Mouse (Mus musculus) lung, postnatal 10 days (tissue): ENCODE data around the gene Magi2.
"Not testable (repeated sequence)": the region's sequence is repeated elsewhere in the genome, so short reads cannot be mapped to it uniquely, and the experiment has no call there.

Experiments
- DNase-seq: peaks from one replicate; pipeline ENCODE4 v3.0.0; 2021

Magi2 gene

DNA sequence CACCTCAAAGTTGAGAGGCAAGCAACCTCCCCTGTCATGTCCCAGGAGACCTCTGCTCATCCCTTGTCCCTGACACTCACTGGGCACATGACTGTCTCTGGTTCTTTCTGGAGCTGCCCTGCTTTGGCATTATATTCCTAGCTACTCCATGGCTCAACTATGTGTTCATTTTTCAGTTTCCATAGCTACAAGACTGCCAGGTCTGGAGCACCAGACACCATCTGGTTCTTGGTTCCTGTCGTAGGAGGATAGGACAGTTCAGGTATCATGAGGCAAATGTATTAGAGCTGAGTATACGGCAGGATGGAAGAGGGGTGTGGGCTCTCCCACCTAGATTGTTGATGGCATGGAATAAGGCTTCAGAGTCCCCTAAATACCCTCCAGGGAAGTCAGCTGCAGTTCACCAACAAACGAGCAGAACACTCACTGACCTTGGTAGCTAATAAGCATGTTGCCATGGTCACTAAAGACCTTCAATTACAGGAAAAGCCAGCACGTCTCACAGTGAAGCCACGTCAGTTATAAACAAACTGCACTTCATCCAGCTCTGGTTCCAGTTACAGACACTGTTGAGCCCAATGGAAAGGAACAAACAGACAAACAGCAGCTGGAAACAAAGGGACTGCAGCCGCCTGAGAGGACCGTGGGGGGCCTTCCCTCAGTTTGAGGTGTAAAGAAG lies 1449.5 kb downstream of the Magi2 start:
- no peak for DNase-seq

DNA sequence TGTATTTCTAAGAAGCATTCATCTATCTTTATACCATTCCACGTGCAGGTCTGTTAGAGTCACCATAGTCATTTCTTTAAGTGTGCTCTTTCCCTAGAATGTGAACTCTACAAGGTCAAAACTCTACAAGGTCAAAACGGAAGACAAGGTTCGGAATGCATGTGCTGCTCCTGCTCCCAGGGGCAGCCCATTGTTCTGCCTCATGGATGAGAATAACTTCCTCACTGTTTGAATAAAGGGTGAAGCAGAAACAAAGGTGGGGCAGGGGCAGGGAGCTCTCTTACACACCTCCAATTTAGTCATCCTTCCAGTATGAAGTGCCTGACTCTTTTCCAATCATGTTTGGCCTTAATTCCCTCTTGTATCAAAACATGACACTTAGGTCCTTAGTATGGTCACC lies 1450.4 kb downstream of the Magi2 start:
- no peak for DNase-seq

DNA sequence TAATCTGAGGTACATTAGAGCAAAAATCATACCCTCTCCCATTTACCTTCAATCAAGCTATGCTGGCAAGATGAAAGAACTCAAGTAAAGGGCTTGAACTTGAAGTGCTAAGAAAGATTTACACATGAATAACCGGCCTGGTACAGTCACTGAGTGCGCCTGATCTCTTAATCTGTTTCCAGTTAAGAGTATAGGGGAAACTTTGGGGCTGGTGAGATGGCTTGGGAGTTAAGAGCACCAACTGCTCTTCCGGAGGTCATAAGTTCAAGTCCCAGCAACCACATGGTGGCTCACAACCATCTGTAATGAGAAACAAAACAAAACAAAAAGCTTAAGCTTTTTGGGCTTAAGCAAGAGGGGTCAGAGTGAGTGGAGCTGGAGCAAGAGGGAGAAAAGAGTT lies 1451.7 kb downstream of the Magi2 start:
- DNase-seq = no peak

DNA sequence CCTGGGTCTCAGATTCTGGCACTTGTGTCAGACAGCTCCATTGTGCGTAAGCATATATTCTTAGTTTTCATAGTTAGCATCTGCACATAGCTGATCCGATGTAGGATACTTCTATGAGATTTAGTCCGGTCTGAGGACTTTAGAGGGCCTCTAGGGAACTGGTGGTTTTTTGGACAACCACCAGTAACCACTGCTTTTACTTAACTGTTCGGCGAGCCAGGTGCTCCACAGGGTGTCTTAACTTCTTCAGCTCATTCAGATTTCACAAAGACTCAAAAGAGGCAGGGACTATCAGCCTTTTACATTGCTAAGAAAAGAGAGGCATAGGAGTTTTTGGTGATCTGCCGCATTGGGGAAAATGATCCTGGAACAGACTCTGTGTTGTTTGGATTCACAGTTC lies 1453.1 kb downstream of the Magi2 start:
- DNase-seq = no peak

DNA sequence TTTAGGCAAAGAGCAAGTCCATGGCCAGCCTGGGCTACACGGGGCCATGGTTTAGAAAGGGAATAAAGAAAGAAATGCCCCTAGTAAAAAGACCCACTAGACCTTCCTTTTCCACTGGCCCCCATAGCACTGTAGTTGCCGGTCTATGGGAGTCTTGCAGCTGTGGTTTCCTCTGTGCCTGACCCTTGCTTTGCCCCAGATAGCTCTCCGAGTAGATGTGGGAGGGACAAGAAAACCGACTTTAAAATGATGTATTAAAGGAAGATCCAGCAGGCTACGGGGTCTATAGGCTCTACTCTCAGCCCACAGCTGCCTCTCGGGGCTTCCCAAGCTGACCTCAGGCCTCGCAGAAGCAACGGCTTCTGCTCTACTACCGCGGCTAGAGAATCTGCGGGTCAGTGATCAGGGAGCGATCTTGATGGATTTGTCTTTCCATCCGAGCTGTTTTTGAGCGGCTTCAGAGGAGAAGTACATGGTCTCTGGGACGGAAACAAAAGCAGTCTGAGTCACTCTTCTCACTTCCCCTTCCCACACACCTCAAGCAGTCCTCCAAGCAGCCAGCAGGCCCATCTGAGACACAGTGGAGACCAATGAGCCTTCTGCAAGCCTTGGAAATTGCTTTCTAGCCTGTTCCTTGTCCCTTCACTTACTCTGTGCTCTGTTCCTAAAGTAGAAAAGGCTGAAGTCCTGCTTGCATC lies 1454.1 kb downstream of the Magi2 start:
- DNase-seq = peak; percentile 6

DNA sequence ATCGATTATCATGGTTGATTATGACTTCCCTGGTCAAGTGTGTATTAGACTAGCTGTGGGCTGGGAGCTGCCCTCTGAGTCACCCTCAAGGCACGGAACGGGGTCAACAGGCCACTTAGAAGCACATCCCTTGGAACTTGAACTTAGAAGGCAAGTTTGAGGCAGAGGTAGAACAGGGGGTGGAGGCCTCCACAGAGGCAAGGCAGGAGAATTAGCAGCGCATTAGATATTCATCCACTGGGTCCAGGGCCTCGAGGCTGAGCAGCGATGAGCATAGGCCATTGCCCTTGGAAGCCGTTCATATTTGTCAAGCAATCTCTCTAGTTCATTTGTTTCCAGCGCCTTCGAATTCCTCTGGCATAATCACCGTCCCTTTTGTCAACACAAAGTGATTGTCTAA lies 1454.8 kb downstream of the Magi2 start:
- no peak for DNase-seq

DNA sequence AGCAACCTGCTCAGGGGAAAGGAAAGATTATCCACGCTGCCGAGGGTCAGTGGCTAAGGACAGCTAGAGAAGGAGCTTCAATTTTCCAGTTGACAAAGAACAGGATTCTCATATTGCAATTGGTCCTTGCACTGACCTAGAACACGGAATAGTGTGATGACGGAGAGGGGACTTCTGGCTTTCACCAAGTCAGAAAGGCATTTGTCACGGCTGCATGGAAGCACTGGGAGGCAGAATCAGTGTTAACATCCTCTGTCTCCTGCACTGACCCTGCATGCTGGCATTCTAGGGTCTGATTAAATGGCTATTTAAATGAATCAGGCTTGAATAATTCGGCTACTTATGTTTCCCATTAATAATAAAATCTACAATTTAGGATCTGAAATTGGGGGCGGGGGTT lies 1455.4 kb downstream of the Magi2 start:
- no peak for DNase-seq

DNA sequence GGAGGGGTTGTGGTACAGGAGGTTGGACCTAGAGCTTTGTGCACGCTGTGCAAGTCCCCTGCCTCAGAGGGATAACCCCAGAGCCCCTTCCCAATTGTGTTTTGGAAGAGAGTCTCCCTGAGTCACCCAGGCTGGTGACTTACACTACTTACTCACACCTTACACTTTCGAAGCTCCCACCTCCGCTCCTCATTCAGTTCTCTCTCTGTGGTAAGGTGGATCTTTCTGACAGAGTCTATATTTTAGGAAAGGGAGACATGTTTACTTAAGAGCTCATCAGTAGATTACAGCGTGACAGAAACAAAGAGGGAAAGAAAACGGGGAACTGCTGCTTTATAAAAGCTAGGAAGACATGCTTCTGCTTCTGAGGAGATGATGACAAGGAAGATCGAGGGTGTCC lies 1457.3 kb downstream of the Magi2 start:
- DNase-seq = no peak

DNA sequence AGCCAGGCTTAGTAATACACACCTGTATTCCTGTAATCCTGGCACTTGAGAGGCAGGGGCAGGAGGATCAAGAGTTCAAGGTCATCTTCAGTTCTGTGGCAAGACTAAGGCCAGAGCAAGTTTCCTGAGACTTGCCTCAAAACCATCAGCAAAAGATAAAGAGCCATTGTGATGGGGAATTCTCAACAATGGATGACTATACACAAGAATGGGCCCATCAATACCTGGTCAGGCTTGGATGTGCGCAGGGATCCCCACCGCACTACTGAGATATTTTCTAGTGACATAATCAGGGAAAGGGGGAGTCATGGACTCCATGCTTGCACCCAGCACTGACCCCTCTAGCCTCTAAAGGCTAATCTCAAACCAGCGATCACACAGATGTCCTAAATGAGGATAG lies 1465.4 kb downstream of the Magi2 start:
- no peak for DNase-seq

DNA sequence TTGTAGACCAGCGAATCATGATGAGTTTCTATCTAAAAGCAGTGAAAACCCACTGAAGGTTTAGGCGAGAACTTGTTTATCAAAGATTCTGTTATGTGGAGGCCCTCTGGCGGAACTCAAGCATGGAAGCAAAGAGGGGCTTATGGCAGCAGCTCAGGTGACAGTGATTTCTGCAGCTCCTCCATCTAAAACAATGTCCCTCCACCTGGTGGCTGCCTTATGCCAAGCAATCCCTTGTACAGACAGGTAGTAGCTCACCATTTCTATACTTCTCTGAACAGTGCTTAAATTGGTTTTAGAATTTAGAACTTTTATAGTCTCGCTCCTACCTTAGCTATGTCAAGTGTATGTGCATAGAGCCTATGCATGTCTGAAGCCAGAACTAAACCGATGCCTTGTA lies 1472.3 kb downstream of the Magi2 start:
- DNase-seq = no peak

DNA sequence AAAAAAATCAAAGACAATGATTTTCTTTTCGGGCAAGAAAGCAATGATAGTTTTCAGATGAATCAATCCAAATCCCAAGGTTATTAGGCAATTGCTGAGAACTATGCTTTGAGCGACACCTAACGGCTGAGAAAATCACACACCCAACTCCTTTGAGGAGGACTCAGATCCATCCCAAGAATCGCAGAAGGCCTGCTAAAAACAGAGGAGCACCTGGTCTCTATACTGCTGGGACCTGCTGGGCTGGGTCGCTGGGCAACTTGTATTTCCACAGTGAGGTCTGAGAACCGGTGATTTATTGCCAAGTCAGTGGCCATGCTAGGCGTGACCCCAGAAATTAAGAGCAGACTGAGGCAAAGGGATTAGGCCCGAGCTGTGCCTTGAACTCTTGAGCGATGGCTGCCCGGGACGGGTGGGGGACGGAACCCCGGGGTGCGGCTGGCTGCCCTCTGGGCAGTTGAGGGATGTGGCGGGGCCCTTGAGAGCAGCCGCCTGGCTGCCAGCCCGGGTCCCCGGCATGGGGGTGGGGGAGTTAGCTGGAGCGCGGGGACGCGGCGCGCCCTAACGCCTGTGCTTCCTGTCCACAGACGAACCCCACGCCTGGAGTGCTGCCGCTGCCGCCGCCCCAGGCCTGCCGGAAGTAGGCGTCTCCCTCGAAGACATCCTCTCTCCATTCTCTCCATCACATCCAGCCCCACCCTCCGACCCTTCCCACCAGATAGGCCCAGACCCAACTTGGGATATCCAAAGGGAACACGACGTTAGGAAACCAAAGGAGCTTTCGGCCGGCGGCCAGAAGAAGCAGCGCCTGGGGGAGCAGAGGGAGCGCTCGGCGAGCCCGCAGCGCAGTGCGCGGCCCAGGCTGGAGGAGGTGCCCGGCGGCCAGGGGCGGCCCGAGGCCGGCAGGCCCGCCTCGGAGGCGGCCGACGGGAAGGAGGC lies 1474.9 kb downstream of the Magi2 start:
- DNase-seq = peak; percentile 92

DNA sequence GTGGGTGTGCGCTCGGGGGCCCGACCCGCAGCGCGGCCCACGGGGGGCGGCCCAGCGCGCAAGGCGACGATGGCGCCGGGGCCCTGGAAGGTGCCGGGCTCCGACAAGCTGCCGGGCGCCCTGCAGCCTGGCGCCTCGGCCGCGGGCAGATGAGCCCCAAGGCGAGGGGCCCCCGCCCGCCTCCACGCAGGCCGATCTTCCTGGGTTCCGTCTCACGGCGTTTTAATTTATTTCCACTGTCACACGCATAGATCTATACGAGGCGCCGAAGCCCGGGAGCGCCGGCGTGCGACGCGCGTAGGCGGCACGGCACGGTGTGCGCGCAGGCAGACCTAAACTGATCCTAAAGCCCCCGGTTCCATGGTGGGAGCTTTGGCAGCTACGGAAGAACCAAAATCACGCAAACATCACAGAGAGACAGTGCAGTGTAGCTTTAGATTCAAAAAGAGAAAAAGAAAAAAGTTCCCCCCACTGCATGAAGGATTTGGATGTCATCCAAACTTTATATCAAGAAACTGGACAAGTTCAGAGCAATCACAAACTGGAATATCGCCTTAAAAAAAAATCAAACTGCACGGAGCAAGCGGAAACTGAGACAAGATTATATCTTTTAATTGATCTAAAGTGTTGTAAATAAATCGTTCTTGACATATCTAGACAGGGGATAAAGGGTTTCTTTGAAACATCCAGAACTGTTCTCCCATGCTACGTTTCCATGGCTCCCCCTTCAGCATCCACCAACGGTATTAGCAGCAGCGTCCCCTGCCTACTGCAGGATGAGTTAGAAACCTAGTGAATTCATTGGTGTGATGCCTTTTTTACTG lies 1475.9 kb downstream of the Magi2 start:
- DNase-seq = peak; percentile 40

DNA sequence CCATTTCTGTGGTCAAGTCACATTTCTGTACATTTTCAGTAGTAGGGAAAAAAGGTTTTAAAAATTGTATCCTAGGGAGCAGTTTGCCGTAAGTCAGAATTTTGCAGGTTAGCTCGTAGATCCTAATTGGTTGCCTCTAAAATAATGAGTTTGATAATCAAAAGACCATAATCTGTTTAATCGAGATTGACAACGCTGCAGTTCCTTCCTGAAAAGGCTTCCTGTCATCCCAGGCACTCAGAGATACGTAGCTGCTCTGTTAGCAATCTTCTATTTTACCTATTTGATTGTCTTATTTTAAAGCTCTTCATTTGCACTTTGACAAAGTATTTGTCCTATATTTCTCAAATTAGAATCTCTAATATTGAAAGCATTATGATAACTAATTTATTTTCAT lies 1476.5 kb downstream of the Magi2 start:
- no peak for DNase-seq

DNA sequence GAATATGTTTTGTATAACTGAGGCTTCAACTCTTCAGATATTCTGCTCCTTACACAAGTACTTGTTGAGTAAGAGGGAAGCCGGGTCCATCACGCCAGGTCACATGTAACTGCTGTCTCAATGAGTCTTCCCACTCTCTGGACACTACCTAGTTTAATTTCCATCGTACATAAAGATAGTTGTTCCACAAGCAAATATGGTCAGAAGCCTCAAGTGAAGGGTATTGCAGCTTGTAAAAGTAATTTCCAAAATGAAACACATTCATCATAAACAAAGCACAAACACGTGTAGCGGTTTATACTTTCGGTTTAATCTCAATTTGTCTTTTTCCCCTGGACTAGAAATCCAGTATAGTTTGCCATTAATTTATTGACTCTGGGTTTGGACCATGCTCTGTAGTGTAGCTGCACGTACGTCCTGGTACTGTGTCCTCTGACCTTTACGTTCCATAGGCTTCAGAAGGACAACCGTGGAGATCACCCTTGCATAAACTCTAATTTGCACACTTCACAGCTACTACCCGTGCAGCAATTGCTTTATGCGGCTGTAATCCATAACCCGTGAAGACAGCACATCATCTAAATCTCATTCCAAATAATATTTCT lies 1477.2 kb downstream of the Magi2 start:
- DNase-seq = no peak

DNA sequence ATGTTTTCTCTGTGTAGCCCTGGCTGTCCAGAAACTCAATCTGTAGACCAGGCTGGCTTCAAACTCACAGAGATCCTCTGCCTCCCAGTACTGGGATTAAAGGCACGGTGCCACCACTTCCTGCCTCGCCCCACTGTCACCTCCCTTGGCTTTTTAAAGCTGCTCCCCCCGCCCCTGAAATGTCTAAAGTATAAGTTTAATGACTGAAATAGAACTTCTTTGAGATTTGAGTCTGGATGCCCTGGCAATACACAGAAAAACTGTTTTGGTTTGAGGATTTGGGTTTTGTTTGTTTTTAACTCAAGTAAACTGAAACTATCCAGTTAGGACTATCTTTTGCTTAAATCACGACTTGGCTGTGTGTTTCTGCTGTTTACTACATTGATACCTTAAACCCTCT lies 1478.0 kb downstream of the Magi2 start:
- DNase-seq = no peak

DNA sequence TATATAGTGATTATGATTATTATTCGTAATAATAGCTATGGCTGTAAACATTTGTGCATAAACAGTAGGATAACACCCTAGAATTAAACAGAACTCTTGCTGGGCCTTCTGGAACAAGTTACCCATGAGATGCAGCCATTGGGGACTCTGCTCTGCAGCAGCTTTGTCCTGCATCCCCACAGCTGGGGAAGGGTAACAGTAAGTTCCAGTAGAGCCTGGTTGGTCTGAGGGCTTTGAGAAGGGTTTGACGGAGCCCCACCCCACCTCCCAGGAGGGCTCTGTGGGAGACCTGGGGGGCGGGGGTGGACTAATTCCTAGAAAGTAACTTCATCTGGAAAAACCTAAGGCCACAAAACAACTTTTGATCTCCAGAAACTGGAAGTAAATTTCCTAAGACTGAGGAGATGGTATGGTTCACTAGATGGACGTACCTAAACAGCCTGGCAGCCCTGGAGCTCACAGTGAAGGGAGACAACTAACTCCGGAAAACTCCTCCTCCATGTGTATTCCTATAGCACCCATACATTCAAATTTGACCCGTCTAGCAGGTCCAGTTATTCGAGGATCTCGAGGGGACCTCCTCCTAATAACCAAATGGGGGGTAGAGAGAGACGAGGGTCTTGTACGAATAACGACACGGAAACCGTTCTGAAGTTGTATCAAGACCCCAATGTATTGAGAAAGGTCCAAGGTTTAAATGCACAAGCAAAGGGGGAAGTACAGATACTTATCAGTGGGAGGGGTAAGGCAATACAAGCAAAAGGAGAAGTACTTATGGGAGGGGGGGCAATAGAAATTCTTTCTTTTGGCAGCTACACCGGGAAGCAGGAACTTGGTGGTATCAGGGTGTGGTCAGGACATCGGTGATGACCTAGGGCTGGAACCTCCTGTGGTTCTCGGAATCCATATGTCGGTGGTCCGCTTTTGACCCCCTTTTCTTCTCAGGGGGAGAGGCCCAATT lies 1479.8 kb downstream of the Magi2 start:
- DNase-seq = not testable (repeated sequence)

DNA sequence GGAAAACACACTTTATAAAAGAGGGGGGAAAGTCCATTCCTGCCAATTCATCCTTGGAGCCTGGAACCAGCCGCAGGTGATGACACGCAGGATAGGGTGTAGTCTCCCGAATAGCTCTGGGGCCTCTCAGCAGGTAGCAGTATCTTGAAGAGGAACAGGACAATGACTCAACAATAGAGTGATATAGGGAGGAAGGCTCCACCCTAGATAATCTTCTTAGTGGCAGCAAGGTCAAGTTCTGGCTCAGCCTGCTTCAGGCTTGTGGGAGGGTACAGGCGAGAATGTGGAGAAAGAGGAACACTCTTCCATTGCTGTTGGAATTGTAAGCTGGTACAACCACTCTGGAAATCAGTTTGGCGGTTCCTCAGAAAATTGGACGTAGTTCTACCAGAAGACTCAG lies 1484.0 kb downstream of the Magi2 start:
- not testable (repeated sequence) for DNase-seq

DNA sequence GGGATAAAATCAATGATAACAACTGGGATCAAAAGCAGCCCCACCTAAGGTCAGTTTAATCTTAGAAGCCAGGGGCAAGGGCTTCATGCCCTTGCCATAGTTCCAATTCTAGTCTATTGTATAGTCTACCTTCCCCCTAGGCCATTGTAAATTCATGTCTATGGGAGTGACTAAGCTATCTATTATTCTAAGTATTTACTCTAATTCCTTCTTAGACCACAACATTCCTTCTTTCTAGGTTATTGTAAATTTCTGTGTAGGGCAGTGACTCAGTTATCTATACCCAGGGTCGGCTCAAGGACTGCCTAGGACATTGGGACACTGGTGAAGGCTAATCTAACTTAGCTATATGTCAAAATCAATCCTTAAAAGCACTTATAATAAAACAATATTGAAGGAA lies 1487.8 kb downstream of the Magi2 start:
- DNase-seq = not testable (repeated sequence)

DNA sequence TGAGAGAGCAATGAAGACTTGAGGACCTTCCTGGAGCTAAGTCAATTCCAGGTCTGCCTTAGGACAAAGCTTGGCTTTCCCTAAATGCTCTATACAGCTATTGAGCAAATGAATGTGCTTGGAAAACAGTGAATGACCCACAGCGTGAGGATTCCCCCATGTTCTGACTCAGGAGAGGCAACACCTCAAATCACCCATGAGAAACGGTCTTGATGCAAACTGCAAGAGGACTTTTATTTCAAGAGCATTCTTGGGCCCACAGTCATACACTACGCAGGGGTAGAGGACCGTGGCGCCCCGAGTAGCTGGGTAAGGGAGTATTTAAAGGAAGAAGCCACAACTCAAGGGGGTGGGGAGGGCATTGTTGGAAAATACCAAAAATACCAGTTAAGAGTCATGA lies 1489.1 kb downstream of the Magi2 start:
- DNase-seq = not testable (repeated sequence)

DNA sequence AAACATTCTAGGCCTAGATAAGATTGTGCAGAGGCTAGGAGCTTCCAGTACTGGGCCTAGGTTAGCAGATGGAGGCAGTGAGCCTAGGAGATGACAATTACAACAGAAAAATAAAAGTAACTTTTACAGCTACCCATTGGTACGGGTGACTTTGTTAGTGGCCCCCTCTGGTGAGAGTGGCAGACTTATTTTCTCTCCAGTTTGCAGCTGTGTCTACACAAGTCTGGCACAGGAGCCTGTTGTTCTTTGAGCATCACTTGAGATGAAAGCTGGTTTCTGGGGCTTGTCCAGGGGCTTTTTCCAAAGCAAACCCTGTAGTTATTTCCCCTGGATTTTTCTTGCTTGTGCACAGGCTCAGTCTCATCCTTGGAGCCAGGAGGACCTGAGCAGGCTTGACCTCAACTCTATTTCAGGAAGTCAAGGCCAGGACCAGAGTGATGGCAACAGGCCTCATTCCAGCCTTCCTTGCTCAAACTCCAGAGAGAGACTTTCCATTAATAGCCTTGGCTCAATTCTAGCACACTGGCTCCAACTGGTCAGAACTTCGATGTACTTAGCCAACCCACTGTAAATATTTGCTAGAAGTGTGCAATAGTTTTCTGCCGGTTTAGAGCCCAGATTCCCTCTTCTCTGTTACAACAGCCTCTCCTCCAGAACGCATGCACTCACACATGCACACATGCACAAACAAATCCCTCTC lies 1493.5 kb downstream of the Magi2 start:
- peak; percentile 70 for DNase-seq
